Mouse (Mus musculus): Measurements from ENCODE around the gene Mgst2. TPM values are rescaled to one million over a fixed set of nuclear protein-coding genes. Genes with fewer than 3 reads are reported as not detected.

Gene Mgst2
- polyA plus RNA-seq, 1 experiment from 2014 or later: 0.90 TPM

DNA sequence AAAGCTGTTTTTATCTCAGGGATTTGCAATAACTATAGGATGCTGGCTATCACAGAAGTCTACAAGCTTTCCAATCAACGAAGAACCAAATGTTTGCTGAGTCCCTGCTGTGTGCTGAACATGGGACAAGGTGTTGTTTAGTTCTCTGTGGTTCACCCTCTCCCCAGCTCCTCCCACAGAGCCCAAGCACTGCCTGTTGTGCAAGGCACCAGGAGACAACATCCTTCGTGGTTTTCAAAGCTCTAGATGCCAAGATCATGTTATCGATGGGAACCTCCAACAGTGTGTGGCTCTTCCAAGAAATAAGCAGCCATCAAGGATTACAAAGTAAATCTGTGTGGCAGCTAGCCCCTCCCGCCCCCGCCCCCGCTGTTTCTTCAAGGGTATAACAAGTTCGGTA is 70.5 kb downstream of the Mgst2 start:
- no peak for DNase-seq (ENCODE audit: low spot score)
- H3K27me3 ChIP-seq (ENCODE audit: control insufficient read depth, insufficient read depth, low read length): no peaks in the 10 kb centered on the region
- WGBS: 90% methylated on average over 7 of the region's 7 CpGs
- no peaks in the 10 kb centered on the region for H3K4me1 ChIP-seq (ENCODE audit: control insufficient read depth, insufficient read depth, low read length)
- ATAC-seq (replicated peaks; ENCODE audit: insufficient number of reproducible peaks, low FRiP score, low TSS enrichment, low read depth): no peak
- H3K4me3 ChIP-seq (ENCODE audit: low read depth, low read length): no peak overlapping the region
- no peaks in the 10 kb centered on the region for H3K36me3 ChIP-seq (replicated peaks; ENCODE audit: control insufficient read depth, insufficient read depth, low read depth, low read length)
- no peak overlapping the region for H3K4me2 ChIP-seq (ENCODE audit: low read depth, low read length)
- no peak overlapping the region for H3K9ac ChIP-seq (replicated peaks; ENCODE audit: low read length)
- no peak overlapping the region for H3K27ac ChIP-seq (replicated peaks; ENCODE audit: low read depth, low read length)
- no peaks in the 10 kb centered on the region for H3K9me3 ChIP-seq (replicated peaks; ENCODE audit: control insufficient read depth, low read length)

DNA sequence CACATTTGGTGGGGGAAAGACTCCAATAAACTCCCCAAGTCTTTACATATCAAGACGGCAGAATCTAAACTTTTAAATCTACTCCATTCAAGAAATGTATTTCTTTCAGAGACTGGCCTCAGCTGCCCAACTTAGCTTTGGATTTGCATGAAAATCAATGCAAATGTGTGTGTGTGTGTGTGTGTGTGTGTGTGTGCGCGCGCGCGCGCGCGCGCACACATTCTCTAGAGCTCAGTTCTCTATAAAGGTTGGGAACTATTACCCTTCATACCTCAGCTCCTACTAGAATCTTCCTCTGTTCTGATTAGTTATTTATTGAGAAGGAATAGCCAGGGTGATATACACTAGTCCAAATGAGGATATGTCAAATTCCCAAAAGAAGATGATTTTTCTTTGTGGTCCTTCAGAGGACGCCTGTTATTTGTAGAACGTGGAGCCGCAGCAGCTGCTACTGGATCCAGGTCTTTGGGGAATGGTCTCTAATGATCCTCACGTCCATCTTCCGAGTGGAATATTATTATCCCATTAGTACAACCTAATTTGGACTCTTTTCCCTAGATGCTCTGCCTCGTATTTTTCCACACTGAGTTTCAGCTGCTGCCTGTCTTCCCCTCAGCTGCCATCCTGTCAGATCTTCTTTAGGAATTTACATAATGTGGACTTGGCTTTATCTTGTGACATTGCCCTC is 71.9 kb downstream of the Mgst2 start:
- ATAC-seq (replicated peaks; ENCODE audit: insufficient number of reproducible peaks, low FRiP score, low TSS enrichment, low read depth): no peak
- DNase-seq (ENCODE audit: low spot score): no peak
- 86% methylated on average over 16 of the region's 16 CpGs for WGBS
- no peak overlapping the region for H3K4me3 ChIP-seq (ENCODE audit: low read depth, low read length)
- H3K9me3 ChIP-seq (replicated peaks; ENCODE audit: control insufficient read depth, low read length): no peaks in the 10 kb centered on the region
- no peak overlapping the region for H3K4me2 ChIP-seq (ENCODE audit: low read depth, low read length)
- no peaks in the 10 kb centered on the region for H3K4me1 ChIP-seq (ENCODE audit: control insufficient read depth, insufficient read depth, low read length)
- H3K36me3 ChIP-seq (replicated peaks; ENCODE audit: control insufficient read depth, insufficient read depth, low read depth, low read length): no peaks in the 10 kb centered on the region
- H3K9ac ChIP-seq (replicated peaks; ENCODE audit: low read length): no peak overlapping the region
- H3K27me3 ChIP-seq (ENCODE audit: control insufficient read depth, insufficient read depth, low read length): no peaks in the 10 kb centered on the region
- H3K27ac ChIP-seq (replicated peaks; ENCODE audit: low read depth, low read length): no peak overlapping the region

Other genes with a start within 250 kb of the Mgst2 start
- 49.1 and 54.9 TPM in 2 replicates for gene Naa15, start 245.2 kb upstream of the Mgst2 start, polyA plus RNA-seq (2014; fragmentation: Nextera tagmentation; extraction: Ambion mirVana)
- gene Rab33b, start 176.4 kb upstream of the Mgst2 start, polyA plus RNA-seq (2014; fragmentation: Nextera tagmentation; extraction: Ambion mirVana): 19.8 and 21.7 TPM in 2 replicates
- gene Setd7, start 99.5 kb upstream of the Mgst2 start, polyA plus RNA-seq (2014; fragmentation: Nextera tagmentation; extraction: Ambion mirVana): 4.9 and 5.0 TPM in 2 replicates

Measured in embryonic facial prominence, embryonic 11.5 days (tissue).